Mouse (Mus musculus) stomach, embryonic 14.5 days (tissue): ENCODE data around the gene Map3k5. TPM values are rescaled to one million over a fixed set of nuclear protein-coding genes. Genes with fewer than 3 reads are reported as not detected.

Experiments used
- ATAC-seq: fragments of 200-750 bp; cut with Nextera tagmentation; 2 replicates; pipeline ENCODE4 v1.8.0; 2017; ENCODE audit warnings: low read depth, moderate TSS enrichment; ENCODE audit not compliant: insufficient number of reproducible peaks, insufficient read depth, low FRiP score
- H3K27ac ChIP-seq: fragments of 300-500 bp; sonication (generic); 2 replicates; pipeline ENCODE4 v1.5.1; 2014; ENCODE audit warnings: mild to moderate bottlenecking, low read length, moderate library complexity, mixed read lengths
- H3K27me3 ChIP-seq: fragments of 300-500 bp; sonication (generic); 2 replicates; pipeline ENCODE4 v1.6.1; 2014; ENCODE audit warnings: low read length, control low read depth, mixed read lengths; ENCODE audit not compliant: control insufficient read depth, insufficient read depth
- H3K36me3 ChIP-seq: fragments of 300-500 bp; sonication (generic); 2 replicates; pipeline ENCODE4 v1.6.1; 2014; ENCODE audit warnings: mild to moderate bottlenecking, control low read depth, low read length, moderate library complexity, mixed read lengths; ENCODE audit not compliant: control insufficient read depth, insufficient read depth
- H3K4me1 ChIP-seq: fragments of 300-500 bp; sonication (generic); 2 replicates; pipeline ENCODE4 v1.6.1; 2014; ENCODE audit warnings: low read length, control low read depth, mixed read lengths; ENCODE audit not compliant: control insufficient read depth, insufficient read depth
- H3K4me2 ChIP-seq: fragments of 300-500 bp; sonication (generic); replicated peaks from 2 replicates; pipeline ENCODE4 v1.6.1; 2014; ENCODE audit warnings: low read depth, low read length, control low read depth
- H3K4me3 ChIP-seq: fragments of 300-500 bp; sonication (generic); 2 replicates; pipeline ENCODE4 v1.5.1; 2014; ENCODE audit warnings: low read depth, low read length, control low read depth
- H3K9ac ChIP-seq: fragments of 300-500 bp; sonication (generic); replicated peaks from 2 replicates; pipeline ENCODE4 v1.6.1; 2014; ENCODE audit warnings: low read depth, mild to moderate bottlenecking, control low read depth, low read length, moderate library complexity, mixed read lengths
- H3K9me3 ChIP-seq: fragments of 300-500 bp; sonication (generic); 2 replicates; pipeline ENCODE4 v1.6.1; 2016; ENCODE audit warnings: low read depth, low read length, control low read depth; ENCODE audit not compliant: control insufficient read depth
- WGBS: fragments of 180-500 bp; shearing (Covaris S2); extraction: QIAGEN DNeasy Blood & Tissue Kit; methylation state at CpG from one replicate; pipeline ENCODE4 v1.1.7; 2014; 5-methylcytosine and 5-hydroxymethylcytosine counted together
- polyA plus RNA-seq: library from polyadenylated mRNA; unstranded; fragments of >200 nt; fragmentation: Nextera tagmentation; extraction: Ambion mirVana; gene quantifications from 2 replicates; pipeline ENCODE4 v1.2.1, GENCODE M21; 2014

Map3k5 gene
- polyA plus RNA-seq, 1 experiment from 2014 or later: 4.6 TPM

- peaks cover 8% of the 10 kb centered on the region; the same call in 1 of the 2 replicates for H3K4me1 ChIP-seq
- no peak overlapping the region for H3K4me3 ChIP-seq
- H3K4me2 ChIP-seq: no peak overlapping the region
- no peak overlapping the region for H3K9ac ChIP-seq
- no peak for ATAC-seq
- no peak overlapping the region for H3K27ac ChIP-seq
- no peaks in the 10 kb centered on the region for H3K9me3 ChIP-seq
- no peaks in the 10 kb centered on the region for H3K36me3 ChIP-seq
- WGBS: 36% methylated on average over 10 of the region's 10 CpGs
- H3K27me3 ChIP-seq: no peaks in the 10 kb centered on the region
Measured at GRCm38 (mm10) chr10:20181198-20181597, 246.9 kb downstream of the Map3k5 start.

GRCm38 (mm10) chr10:20181680-20182399, 247.6 kb downstream of the Map3k5 start:
- H3K27me3 ChIP-seq: no peaks in the 10 kb centered on the region
- no peak overlapping the region for H3K4me2 ChIP-seq
- H3K9ac ChIP-seq: no peak overlapping the region
- H3K36me3 ChIP-seq: no peaks in the 10 kb centered on the region
- peaks cover 8% of the 10 kb centered on the region; the same call in 1 of the 2 replicates for H3K4me1 ChIP-seq
- no peak overlapping the region for H3K27ac ChIP-seq
- no peak for ATAC-seq
- H3K4me3 ChIP-seq: no peak overlapping the region
- no peaks in the 10 kb centered on the region for H3K9me3 ChIP-seq
- 61% methylated on average over 11 of the region's 11 CpGs for WGBS

- 58% methylated on average over 4 of the region's 4 CpGs for WGBS
- Histone ChIP-seq H3K27ac (no peak overlapping the region), H3K9me3 (no peaks in the 10 kb centered on the region), H3K27me3 (no peaks in the 10 kb centered on the region), H3K4me3 (no peak overlapping the region), H3K9ac (no peak overlapping the region), H3K4me2 (no peak overlapping the region), H3K36me3 (no peaks in the 10 kb centered on the region), H3K4me1 (no peaks in the 10 kb centered on the region)
- ATAC-seq: no peak
Measured at GRCm38 (mm10) chr10:20184326-20184725, 250.1 kb downstream of the Map3k5 start.

GRCm38 (mm10) chr10:20185264-20185663, 251.0 kb downstream of the Map3k5 start:
- Histone ChIP-seq H3K27me3 (no peaks in the 10 kb centered on the region), H3K27ac (no peak overlapping the region), H3K4me1 (no peaks in the 10 kb centered on the region), H3K9ac (no peak overlapping the region), H3K36me3 (no peaks in the 10 kb centered on the region), H3K4me3 (no peak overlapping the region), H3K4me2 (no peak overlapping the region), H3K9me3 (no peaks in the 10 kb centered on the region)
- no peak for ATAC-seq
- 80% methylated on average over 4 of the region's 4 CpGs for WGBS

- Histone ChIP-seq H3K4me1 (no peaks in the 10 kb centered on the region), H3K4me3 (no peak overlapping the region), H3K27ac (no peak overlapping the region), H3K27me3 (no peaks in the 10 kb centered on the region), H3K36me3 (no peaks in the 10 kb centered on the region), H3K9me3 (no peaks in the 10 kb centered on the region), H3K9ac (no peak overlapping the region), H3K4me2 (no peak overlapping the region)
- ATAC-seq: no peak
- WGBS: 95% methylated on average over 2 of the region's 2 CpGs
Measured at GRCm38 (mm10) chr10:20185806-20186205, 251.5 kb downstream of the Map3k5 start.

- H3K27me3 ChIP-seq: no peaks in the 10 kb centered on the region
- H3K9me3 ChIP-seq: no peaks in the 10 kb centered on the region
- no peaks in the 10 kb centered on the region for H3K36me3 ChIP-seq
- no peak overlapping the region for H3K4me3 ChIP-seq
- H3K4me2 ChIP-seq: no peak overlapping the region
- H3K4me1 ChIP-seq: no peaks in the 10 kb centered on the region
- no peak overlapping the region for H3K9ac ChIP-seq
- WGBS: 62% methylated on average over 5 of the region's 5 CpGs
- no peak overlapping the region for H3K27ac ChIP-seq
- ATAC-seq: peak; percentile 73
Measured at GRCm38 (mm10) chr10:20186800-20187273, 252.6 kb downstream of the Map3k5 start.

- H3K9ac ChIP-seq: no peak overlapping the region
- no peak for ATAC-seq
- no peaks in the 10 kb centered on the region for H3K27me3 ChIP-seq
- H3K9me3 ChIP-seq: no peaks in the 10 kb centered on the region
- H3K4me1 ChIP-seq: no peaks in the 10 kb centered on the region
- no peak overlapping the region for H3K4me3 ChIP-seq
- H3K27ac ChIP-seq: no peak overlapping the region
- H3K4me2 ChIP-seq: no peak overlapping the region
- H3K36me3 ChIP-seq: no peaks in the 10 kb centered on the region
- 78% methylated on average over 6 of the region's 6 CpGs for WGBS
Measured at GRCm38 (mm10) chr10:20190139-20190747, 256.0 kb downstream of the Map3k5 start.
